Mouse (Mus musculus) testis, adult 2 months (tissue): ENCODE measurements around the gene Grk1. TPM values are rescaled to one million over a fixed set of nuclear protein-coding genes. Genes with fewer than 3 reads are reported as not detected.

Experiments used
- H3K27ac ChIP-seq: fragments of 200-500 bp; 2 replicates; pipeline ENCODE4 v1.5.1; 2012; ENCODE audit warnings: low read depth, low read length; ENCODE audit not compliant: control insufficient read depth, insufficient read depth
- H3K27me3 ChIP-seq: fragments of 200-500 bp; 2 replicates; pipeline ENCODE4 v1.6.1; 2012; ENCODE audit warnings: mild to moderate bottlenecking, low read length, moderate library complexity; ENCODE audit not compliant: control insufficient read depth, insufficient read depth
- H3K36me3 ChIP-seq: fragments of 200-500 bp; 2 replicates; pipeline ENCODE4 v1.6.1; 2012; ENCODE audit warnings: mild to moderate bottlenecking, low read length; ENCODE audit not compliant: control insufficient read depth, insufficient read depth
- H3K4me1 ChIP-seq: fragments of 200-500 bp; 2 replicates; pipeline ENCODE4 v1.6.1; 2012; ENCODE audit warnings: low read length; ENCODE audit not compliant: control insufficient read depth, insufficient read depth
- H3K4me3 ChIP-seq: fragments of 200-500 bp; 2 replicates; pipeline ENCODE4 v1.5.1; 2012; ENCODE audit warnings: low read depth, mild to moderate bottlenecking, low read length, moderate library complexity, mixed read lengths; ENCODE audit not compliant: control insufficient read depth
- CTCF ChIP-seq: fragments of 200-500 bp; IDR thresholded peaks from 2 replicates; pipeline ENCODE4 v1.5.1; 2012; ENCODE audit warnings: low read depth, mild to moderate bottlenecking, inconsistent platforms, low read length, moderate library complexity; ENCODE audit not compliant: control insufficient read depth, insufficient read depth, insufficient replicate concordance
- POLR2A ChIP-seq: fragments of 200-500 bp; IDR thresholded peaks from 2 replicates; pipeline ENCODE4 v1.6.1; 2012; ENCODE audit warnings: low read depth, mild to moderate bottlenecking, inconsistent platforms, low read length, moderate library complexity; ENCODE audit not compliant: control insufficient read depth
- polyA plus RNA-seq: library from polyadenylated mRNA; depleted of rRNA; stranded (reverse); fragments of >200 nt; gene quantifications from 2 replicates; pipeline ENCODE4 v1.2.3, GENCODE M21; 2012

Grk1 gene
- polyA plus RNA-seq, 1 experiment = 0.04 TPM

GRCm38 (mm10) chr8:13428156-13428555, 23.3 kb downstream of the Grk1 start:
- Histone ChIP-seq H3K27ac (no peak overlapping the region), H3K27me3 (no peaks in the 10 kb centered on the region), H3K4me1 (no peaks in the 10 kb centered on the region), H3K36me3 (no peaks in the 10 kb centered on the region), H3K4me3 (no peak overlapping the region)
- TF ChIP-seq POLR2A (no peak), CTCF (no peak)

- TF ChIP-seq CTCF (no peak), POLR2A (no peak)
Observed at GRCm38 (mm10) chr8:13430412-13430811, 25.5 kb downstream of the Grk1 start.

GRCm38 (mm10) chr8:13430866-13431265, 26.0 kb downstream of the Grk1 start:
- H3K4me1 ChIP-seq = no peaks in the 10 kb centered on the region
- TF ChIP-seq CTCF = no peak
- TF ChIP-seq POLR2A = no peak
- no peaks in the 10 kb centered on the region for H3K36me3 ChIP-seq
- H3K27ac ChIP-seq = no peak overlapping the region
- H3K4me3 ChIP-seq = no peak overlapping the region
- no peaks in the 10 kb centered on the region for H3K27me3 ChIP-seq

More at GRCm38 (mm10) chr8:13430412-13430811, 25.5 kb downstream of the Grk1 start:
- Histone ChIP-seq H3K4me3 (no peak overlapping the region), H3K36me3 (no peaks in the 10 kb centered on the region), H3K4me1 (no peaks in the 10 kb centered on the region), H3K27ac (no peak overlapping the region), H3K27me3 (no peaks in the 10 kb centered on the region)

GRCm38 (mm10) chr8:13433130-13433529, 28.2 kb downstream of the Grk1 start:
- TF ChIP-seq POLR2A = no peak
- no peak for TF ChIP-seq CTCF
- no peaks in the 10 kb centered on the region for H3K27me3 ChIP-seq

GRCm38 (mm10) chr8:13434889-13435288, 30.0 kb downstream of the Grk1 start, which contains the start of gene Tmem255b:
Tmem255b (plus strand) TSS chr8:13435189.
- Histone ChIP-seq H3K4me3 (no peak within 1 kb of the TSS), H3K36me3 (no peaks in the 10 kb centered on the region), H3K4me1 (no peaks in the 10 kb centered on the region), H3K27ac (no peak within 1 kb of the TSS), H3K27me3 (no peaks in the 10 kb centered on the region)
- TF ChIP-seq CTCF (no peak), POLR2A (no peak)

More at GRCm38 (mm10) chr8:13433130-13433529, 28.2 kb downstream of the Grk1 start:
- no peaks in the 10 kb centered on the region for H3K4me1 ChIP-seq
- H3K4me3 ChIP-seq = no peak overlapping the region
- H3K27ac ChIP-seq = no peak overlapping the region
- H3K36me3 ChIP-seq = no peaks in the 10 kb centered on the region

GRCm38 (mm10) chr8:13436052-13436451, 31.2 kb downstream of the Grk1 start:
- no peak overlapping the region for H3K4me3 ChIP-seq
- TF ChIP-seq CTCF = no peak
- TF ChIP-seq POLR2A = no peak
- H3K27me3 ChIP-seq = no peaks in the 10 kb centered on the region
- no peaks in the 10 kb centered on the region for H3K4me1 ChIP-seq
- H3K36me3 ChIP-seq = no peaks in the 10 kb centered on the region
- H3K27ac ChIP-seq = no peak overlapping the region

- Histone ChIP-seq H3K27me3 (no peaks in the 10 kb centered on the region), H3K4me3 (peak overlapping the region; percentile 40; the same call in 1 of the 2 replicates), H3K27ac (no peak overlapping the region), H3K36me3 (no peaks in the 10 kb centered on the region), H3K4me1 (no peaks in the 10 kb centered on the region)
- TF ChIP-seq POLR2A (no peak), CTCF (no peak)
Observed at GRCm38 (mm10) chr8:13437531-13437930, 32.6 kb downstream of the Grk1 start.

- Histone ChIP-seq H3K27ac (no peak overlapping the region), H3K36me3 (no peaks in the 10 kb centered on the region), H3K27me3 (no peaks in the 10 kb centered on the region), H3K4me1 (no peaks in the 10 kb centered on the region), H3K4me3 (no peak overlapping the region)
- TF ChIP-seq CTCF (no peak), POLR2A (no peak)
Observed at GRCm38 (mm10) chr8:13442152-13442551, 37.3 kb downstream of the Grk1 start.
